Mouse (Mus musculus) liver, adult 2 months (tissue): ENCODE measurements at regions not wholly inside any gene's neighbourhood (a gene's known extent, or its start where the extent isn't known, plus 50 kb on each side); places are given as distances from the start of the nearest gene placed in this dataset.
A peak's percentile ranks its signal among the peaks of the same experiment; 100 is the strongest.

ENCODE experiments used
- DNase-seq: peaks from one replicate; pipeline ENCODE4 v3.0.0-alpha.2; 2011; ENCODE audit warnings: low read depth, low spot score; ENCODE audit errors: extremely low read depth
- H3K27ac ChIP-seq: fragments of 200-500 bp; replicated peaks from 2 replicates; pipeline ENCODE4 v1.5.1; 2012; ENCODE audit warnings: low read depth, mild to moderate bottlenecking, control low read depth, inconsistent platforms, low read length; ENCODE audit not compliant: insufficient read depth
- H3K27me3 ChIP-seq: fragments of 200-500 bp; 2 replicates; pipeline ENCODE4 v1.6.1; 2012; ENCODE audit warnings: mild to moderate bottlenecking, moderate library complexity, low read length, inconsistent platforms; ENCODE audit not compliant: control insufficient read depth, insufficient read depth
- H3K36me3 ChIP-seq: fragments of 200-500 bp; 2 replicates; pipeline ENCODE4 v1.6.1; 2012; ENCODE audit warnings: low read length, inconsistent platforms; ENCODE audit not compliant: control insufficient read depth, insufficient read depth
- H3K4me1 ChIP-seq: fragments of 200-500 bp; 2 replicates; pipeline ENCODE4 v1.6.1; 2011; ENCODE audit warnings: low read length; ENCODE audit not compliant: control insufficient read depth, insufficient read depth
- H3K4me3 ChIP-seq: fragments of 200-500 bp; 2 replicates; pipeline ENCODE4 v1.5.1; 2011; ENCODE audit warnings: low read depth, mild to moderate bottlenecking, control low read depth, low read length, moderate library complexity; ENCODE audit not compliant: insufficient read depth
- H3K79me2 ChIP-seq: fragments of 200-500 bp; 2 replicates; pipeline ENCODE4 v1.6.1; 2012; ENCODE audit warnings: inconsistent platforms, mild to moderate bottlenecking, low read length, moderate library complexity; ENCODE audit not compliant: control insufficient read depth, insufficient read depth
- H3K9ac ChIP-seq: fragments of 200-500 bp; 2 replicates; pipeline ENCODE4 v1.6.1; 2012; ENCODE audit warnings: low read depth, mild to moderate bottlenecking, control low read depth, inconsistent platforms, low read length
- CTCF ChIP-seq: fragments of 200-500 bp; IDR thresholded peaks from 2 replicates; pipeline ENCODE4 v1.5.1; 2011; ENCODE audit warnings: low read depth, low read length, control low read depth
- POLR2A ChIP-seq: fragments of 200-500 bp; IDR thresholded peaks from 2 replicates; pipeline ENCODE4 v1.6.1; 2011; ENCODE audit warnings: low read length, control low read depth; ENCODE audit not compliant: insufficient read depth; ENCODE audit errors: extremely low read depth
- WGBS: fragments of 180-500 bp; shearing (Covaris S2); methylation state at CpG from one replicate; pipeline ENCODE4 v1.1.7; 2018; 5-methylcytosine and 5-hydroxymethylcytosine counted together

DNA sequence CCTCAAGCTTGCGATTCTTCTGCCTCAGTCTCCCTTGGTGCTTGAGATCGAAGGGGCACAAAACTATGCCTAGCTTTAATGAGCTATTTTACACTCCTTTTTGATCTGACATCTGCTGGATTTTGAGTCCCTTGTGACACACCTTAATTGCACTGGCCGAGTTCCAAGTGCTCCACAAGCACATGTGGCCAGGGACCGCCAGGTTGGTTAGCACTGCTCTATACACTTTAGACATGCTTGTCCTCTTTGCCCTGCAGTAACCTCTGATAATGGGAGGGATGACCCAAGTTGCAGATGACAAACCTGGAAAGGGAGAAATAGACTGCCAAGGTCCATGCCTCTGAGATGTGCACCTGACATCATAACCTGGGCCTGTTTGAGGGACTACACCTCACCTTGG is 124.7 kb downstream of the Sall1 start:
- 56% methylated on average over 4 of the region's 4 CpGs for WGBS
- no peak overlapping the region for H3K9ac ChIP-seq

DNA sequence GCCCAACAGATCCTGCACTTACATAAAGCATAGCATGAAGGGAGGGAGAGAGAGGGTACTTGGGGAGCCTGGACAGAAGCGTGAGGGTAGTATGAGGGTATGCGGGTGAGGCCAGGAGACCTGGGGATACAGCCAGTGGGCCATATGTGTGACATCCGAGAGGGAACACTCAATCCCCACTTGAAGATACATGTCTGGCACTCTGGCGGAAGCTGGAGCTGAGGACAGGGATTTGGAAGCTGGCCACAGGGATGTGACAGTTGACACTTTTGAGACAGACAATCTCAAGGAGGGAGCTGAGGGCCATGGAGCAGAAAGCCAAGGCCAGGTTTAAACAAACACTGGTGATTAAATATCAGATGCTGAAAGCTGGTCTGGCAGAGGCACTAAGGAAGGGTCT is 127.9 kb downstream of the Sall1 start:
- DNase-seq = no peak
- Histone ChIP-seq H3K27ac (no peak overlapping the region), H3K36me3 (no peaks in the 10 kb centered on the region), H3K79me2 (no peaks in the 10 kb centered on the region), H3K4me1 (no peaks in the 10 kb centered on the region), H3K4me3 (no peak overlapping the region), H3K27me3 (no peaks in the 10 kb centered on the region), H3K9ac (no peak overlapping the region)
- no peak for TF ChIP-seq POLR2A
- 92% methylated on average over 4 of the region's 4 CpGs for WGBS

More for the DNA sequence above, 124.7 kb downstream of the Sall1 start:
- TF ChIP-seq CTCF = no peak
- TF ChIP-seq POLR2A = no peak
- Histone ChIP-seq H3K79me2 (no peaks in the 10 kb centered on the region), H3K27me3 (no peaks in the 10 kb centered on the region), H3K4me3 (no peak overlapping the region), H3K4me1 (no peaks in the 10 kb centered on the region; the same call in 1 of the 2 replicates), H3K27ac (no peak overlapping the region), H3K36me3 (no peaks in the 10 kb centered on the region)
- DNase-seq = peak; percentile 8

DNA sequence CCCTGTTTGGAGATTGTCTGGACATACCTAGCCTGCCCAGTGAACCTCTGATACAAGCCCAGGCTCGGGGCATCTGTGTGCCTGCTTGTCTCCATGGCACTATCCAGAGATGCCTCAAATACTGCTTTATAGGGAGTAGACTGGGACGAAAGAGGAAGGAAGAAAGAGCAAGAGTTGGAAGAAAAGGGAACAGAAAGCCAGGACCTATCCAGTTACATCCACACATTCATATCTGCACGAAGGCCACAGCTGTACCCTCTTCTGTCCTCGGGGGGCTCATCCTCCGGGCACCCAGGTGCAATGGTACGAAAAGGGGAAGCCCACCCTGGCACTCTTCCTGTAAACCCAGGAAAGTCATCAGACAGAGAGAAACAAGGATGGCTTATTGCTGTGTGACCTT is 129.3 kb downstream of the Sall1 start:
- Histone ChIP-seq H3K27me3 (no peaks in the 10 kb centered on the region), H3K4me1 (no peaks in the 10 kb centered on the region), H3K9ac (no peak overlapping the region), H3K79me2 (no peaks in the 10 kb centered on the region), H3K4me3 (no peak overlapping the region), H3K36me3 (no peaks in the 10 kb centered on the region), H3K27ac (no peak overlapping the region)
- no peak for DNase-seq
- TF ChIP-seq POLR2A (no peak), CTCF (no peak)
- 74% methylated on average over 6 of the region's 6 CpGs for WGBS

DNA sequence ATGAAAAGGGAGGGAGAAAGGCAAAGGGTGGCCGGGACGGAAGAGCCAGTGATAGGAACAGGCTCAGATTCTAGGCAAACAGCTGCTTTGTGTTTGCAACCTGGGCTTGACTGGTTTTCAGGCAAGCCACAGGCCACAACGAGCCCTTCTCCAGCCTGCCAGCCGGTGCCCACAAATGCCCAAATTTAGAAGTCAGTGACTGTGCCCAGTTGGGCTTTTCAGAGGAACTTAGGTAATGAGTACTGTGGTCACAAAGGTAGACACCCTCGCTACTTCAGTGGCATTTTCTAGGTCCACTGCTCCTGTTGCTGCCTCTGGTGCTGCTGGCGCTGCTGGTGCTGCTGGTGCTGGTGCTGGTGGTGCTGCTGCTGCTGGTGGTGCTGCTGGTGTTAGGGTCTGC is 129.8 kb downstream of the Sall1 start:
- no peak overlapping the region for H3K4me3 ChIP-seq
- H3K36me3 ChIP-seq = no peaks in the 10 kb centered on the region
- no peaks in the 10 kb centered on the region for H3K27me3 ChIP-seq
- no peak overlapping the region for H3K9ac ChIP-seq
- no peak for DNase-seq
- H3K79me2 ChIP-seq = no peaks in the 10 kb centered on the region
- no peaks in the 10 kb centered on the region for H3K4me1 ChIP-seq
- TF ChIP-seq POLR2A (no peak), CTCF (no peak)
- H3K27ac ChIP-seq = no peak overlapping the region
- WGBS = 79% methylated on average over 6 of the region's 6 CpGs

DNA sequence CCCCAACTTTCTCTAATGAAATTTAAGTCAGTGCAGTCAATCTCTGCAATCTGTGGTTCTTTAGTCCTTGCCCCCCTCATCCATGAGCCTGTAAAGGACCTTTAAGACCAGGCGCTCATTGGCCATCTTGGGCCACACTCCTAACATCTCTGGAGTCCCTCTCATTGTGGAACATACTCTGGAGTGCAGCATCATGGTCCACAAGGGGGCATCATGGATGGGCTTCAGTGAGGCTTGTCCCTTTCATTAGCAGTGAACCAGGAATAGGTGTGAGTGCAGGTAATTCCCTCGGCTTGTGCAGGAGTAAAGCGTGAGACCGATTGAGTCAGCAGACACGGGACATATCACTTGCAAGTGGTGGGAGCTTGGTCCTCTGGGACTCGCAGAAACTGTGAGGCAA is 137.7 kb downstream of the Sall1 start:
- Histone ChIP-seq H3K27me3 (no peaks in the 10 kb centered on the region), H3K79me2 (no peaks in the 10 kb centered on the region), H3K4me1 (no peaks in the 10 kb centered on the region), H3K36me3 (no peaks in the 10 kb centered on the region), H3K4me3 (no peak overlapping the region), H3K27ac (no peak overlapping the region), H3K9ac (no peak overlapping the region)
- no peak for DNase-seq
- 82% methylated on average over 6 of the region's 6 CpGs for WGBS
- TF ChIP-seq POLR2A (no peak), CTCF (0 out of 2 replicates have a peak, but pooled peaks have one; percentile 11)

DNA sequence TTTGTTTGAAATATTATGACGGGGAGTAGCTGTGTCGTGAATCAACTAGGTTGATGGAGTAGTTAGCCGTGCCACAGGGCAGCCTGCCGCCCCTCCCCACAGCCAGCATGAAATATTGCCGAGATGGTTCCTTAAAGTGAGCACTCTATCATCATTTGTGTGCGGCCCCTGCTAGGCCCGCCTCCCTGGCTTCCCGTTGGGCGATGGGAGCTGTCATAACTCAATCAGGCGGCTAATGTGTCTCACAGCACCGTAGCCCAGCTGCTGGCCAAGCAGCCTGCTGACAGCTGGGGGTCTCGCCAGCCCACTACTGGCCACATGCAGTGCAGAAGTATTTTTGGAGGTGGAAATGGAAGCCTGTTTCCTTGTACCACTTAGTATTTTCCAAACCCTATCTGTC is 140.9 kb downstream of the Sall1 start:
- H3K4me1 ChIP-seq = no peaks in the 10 kb centered on the region
- 83% methylated on average over 12 of the region's 12 CpGs for WGBS
- no peak for TF ChIP-seq CTCF
- TF ChIP-seq POLR2A = no peak
- H3K79me2 ChIP-seq = no peaks in the 10 kb centered on the region
- no peak overlapping the region for H3K9ac ChIP-seq
- DNase-seq = no peak
- H3K27ac ChIP-seq = no peak overlapping the region
- H3K36me3 ChIP-seq = no peaks in the 10 kb centered on the region
- no peak overlapping the region for H3K4me3 ChIP-seq
- no peaks in the 10 kb centered on the region for H3K27me3 ChIP-seq
